Mouse (Mus musculus) lung, postnatal 14 days (tissue): Measurements from ENCODE around the gene Cisd1.
A peak's percentile ranks its signal among the peaks of the same experiment; 100 is the strongest.

Experiments
- DNase-seq: peaks from one replicate; pipeline ENCODE4 v3.0.0; 2021

Gene Cisd1

GRCm38 (mm10) chr10:71348637-71349280 lies 4.0 kb upstream of the Cisd1 start:
- DNase-seq: peak; percentile 18

DNA sequence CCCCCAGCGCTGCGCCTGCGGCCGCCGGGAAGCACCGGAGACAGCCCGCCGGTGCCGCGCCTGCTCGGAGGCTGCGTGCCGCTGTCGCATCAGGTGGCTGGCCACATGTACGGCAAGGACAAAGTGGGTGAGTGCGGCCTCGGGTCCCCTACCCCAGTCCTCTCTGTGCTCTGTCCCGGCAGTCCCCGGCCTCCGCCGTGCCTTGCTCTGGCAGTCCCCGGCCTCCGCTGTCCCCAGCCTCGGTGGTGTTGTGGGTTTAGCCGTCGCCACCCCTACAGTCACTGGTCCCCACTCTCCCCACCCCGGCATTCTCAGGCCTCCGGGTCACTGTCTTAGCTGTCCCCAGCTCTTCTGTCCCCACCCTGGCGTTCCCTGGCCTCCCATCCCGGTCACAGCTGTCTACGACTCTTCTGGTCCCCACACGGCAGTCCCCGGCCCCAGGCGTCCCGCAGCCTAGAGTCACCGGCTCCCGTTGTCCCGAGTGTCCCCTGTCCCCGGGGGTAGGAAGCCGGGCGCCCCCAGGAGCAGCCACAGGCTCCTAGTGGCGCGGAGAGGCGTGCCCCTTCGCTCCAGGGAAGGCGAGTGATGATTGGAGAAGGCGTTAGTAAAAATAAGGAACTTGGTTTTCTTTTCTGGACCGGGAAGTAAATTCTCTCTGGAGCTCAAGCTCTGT lies 3.3 kb upstream of the Cisd1 start:
- DNase-seq: peak; percentile 51

- DNase-seq: peak; percentile 100
Observed at GRCm38 (mm10) chr10:71347509-71347949, 2.8 kb upstream of the Cisd1 start, which contains the start of gene Ipmk. TSS of gene Ipmk (plus strand) at chr10:71347763.

DNA sequence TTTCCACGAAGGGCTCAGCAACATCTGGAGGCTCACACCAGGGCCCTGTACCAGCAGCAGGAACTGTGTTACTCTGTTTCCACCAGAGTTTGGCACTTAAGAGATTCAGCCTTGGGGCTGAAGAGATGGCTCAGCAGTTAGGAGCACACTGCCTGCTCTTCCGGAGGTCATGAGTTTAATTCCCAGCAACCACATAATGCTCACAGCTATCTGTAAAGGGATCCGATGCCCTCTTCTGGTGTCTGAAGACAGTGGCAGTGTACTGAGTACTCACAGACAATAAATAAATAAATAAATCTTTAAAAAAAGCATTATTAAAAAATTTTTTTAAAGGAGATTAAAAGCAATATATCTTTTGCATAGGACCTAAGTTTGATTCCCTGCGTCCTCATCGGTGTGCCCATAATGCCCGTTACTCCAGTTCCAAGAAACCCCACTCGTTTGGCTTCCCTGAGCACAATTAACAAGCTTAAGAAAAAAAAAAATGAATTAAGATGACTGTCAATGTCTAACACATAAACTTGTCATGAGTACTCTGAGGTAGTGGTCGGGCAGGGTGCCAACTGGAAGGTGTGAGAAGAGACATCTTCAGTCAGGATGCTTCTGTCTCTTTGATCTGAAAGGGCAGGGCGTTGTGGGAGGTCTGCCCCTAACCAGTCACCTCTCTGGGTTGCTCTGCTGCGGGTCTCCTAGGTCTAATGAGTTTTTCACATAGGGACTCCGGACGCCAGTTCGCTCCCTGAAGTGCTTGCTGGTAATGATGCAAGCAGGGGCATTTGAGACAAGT lies 2.2 kb upstream of the Cisd1 start:
- no peak for DNase-seq

DNA sequence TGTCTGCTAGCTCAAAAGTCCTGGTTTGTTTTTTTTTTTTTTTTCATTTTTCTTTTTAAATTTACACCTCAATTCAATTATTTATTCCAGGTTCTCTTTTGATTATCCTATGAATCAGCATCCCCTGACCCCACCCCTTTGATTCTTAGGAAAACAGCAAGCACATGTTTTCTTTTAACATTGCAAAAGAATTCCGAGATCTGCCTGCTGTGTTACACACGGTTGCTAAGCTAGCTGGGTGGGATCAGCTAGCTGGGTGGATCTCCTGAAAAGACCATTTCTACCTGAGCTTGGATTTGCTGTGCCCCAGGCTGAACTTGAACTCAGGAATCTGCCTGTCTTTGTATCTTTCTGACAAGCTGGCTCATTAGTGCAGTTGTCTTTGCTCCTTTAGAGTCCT lies 1.4 kb upstream of the Cisd1 start:
- DNase-seq: no peak

DNA sequence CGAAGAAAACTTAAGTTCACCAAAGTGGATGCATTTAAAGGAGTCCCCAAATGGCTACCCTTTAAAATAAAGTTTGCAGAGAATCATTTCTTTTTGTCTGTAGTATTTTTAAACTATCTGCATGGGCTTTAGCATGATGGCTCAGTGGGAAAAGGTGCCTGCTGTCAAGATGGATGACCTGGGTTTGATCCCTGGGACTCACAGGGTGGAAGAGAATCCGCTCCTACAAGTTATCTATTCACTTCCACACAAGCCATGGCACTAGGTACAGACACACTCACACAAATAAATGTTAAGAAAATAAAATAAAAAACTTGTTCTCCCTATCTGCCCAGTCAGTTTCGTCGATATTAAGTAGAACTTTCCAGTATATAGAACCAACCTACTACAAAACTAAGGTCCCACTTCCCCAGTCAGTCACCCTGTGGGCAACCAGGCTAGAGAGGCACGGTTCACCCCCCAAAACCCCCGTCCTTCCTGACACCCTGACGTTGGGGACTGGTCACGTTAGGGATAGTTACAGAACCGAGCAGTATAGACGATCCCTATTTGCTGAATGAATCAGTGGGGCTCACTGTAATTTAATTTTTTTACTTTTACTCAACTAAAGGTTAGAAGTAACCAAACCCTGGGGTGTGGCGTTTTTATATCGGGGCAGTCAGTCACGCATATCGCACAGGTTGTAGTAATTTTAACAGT lies 1.0 kb downstream of the Cisd1 start:
- no peak for DNase-seq

- no peak for DNase-seq
Observed at GRCm38 (mm10) chr10:71343130-71343529, 1.6 kb downstream of the Cisd1 start.

- DNase-seq: no peak
Observed at GRCm38 (mm10) chr10:71342030-71342805, 2.5 kb downstream of the Cisd1 start.

GRCm38 (mm10) chr10:71341290-71341689 lies 3.5 kb downstream of the Cisd1 start:
- no peak for DNase-seq

GRCm38 (mm10) chr10:71340195-71340594 lies 4.6 kb downstream of the Cisd1 start:
- DNase-seq: no peak

DNA sequence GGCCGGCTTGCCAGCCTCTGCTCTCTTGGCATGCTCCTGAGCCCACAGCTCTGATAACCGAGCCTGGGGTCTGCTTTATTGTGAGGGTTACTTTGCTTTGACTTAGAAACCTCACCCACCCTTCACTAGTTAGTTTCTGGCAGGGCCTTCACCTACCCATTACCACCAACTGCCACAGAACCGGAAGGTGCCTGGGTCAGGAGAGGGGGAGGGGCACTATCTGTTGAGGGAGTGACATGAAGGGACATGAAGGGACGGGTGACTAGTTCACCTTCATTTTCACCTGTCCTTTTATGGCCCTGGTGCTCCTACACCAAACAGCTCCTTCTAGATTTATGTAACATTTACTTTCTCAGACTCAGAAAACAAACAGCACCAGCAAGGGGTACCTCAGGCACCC lies 5.3 kb downstream of the Cisd1 start:
- no peak for DNase-seq

- DNase-seq: no peak
Observed at GRCm38 (mm10) chr10:71338156-71338905, 6.4 kb downstream of the Cisd1 start.

DNA sequence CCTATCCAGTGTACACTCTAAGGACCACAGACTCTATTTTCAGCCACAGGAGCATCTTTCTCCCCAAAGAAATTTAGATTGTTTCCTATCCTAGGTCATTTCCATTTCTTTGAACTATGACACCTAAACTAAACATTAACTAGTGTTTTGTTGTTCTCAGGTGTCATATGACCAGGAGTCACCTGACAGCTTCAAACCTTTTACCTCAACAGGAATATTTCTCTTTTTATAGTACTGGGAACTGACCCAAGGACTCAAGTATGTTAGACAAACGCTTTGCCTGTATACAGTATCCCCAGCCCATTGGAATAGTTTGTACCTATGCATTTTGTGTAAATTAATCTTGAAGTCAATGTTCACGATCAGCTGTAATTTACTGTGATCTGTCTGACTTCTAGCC lies 7.0 kb downstream of the Cisd1 start:
- no peak for DNase-seq

DNA sequence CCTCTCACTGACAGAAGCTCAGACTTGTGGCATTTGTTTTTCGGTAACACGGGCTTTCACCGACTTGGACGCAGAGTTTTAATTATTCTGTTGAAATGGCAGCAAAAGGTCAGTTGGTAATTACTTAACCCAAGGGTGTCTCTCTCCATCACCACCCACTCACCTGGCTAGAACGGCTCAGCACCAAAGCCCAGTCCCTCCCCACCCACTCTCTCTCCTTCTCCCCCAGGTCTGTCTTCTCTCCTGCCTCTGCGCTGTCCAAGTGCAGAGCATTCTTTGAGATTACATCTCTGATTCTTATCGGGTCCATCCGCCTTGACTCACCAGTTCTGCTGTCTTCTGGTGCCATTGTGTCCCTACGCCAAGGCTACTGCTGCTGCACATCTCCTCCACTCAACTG lies 11.9 kb downstream of the Cisd1 start:
- no peak for DNase-seq

- DNase-seq: no peak
Observed at GRCm38 (mm10) chr10:71332376-71332775, 12.4 kb downstream of the Cisd1 start.

- no peak for DNase-seq
Observed at GRCm38 (mm10) chr10:71331908-71332307, 12.8 kb downstream of the Cisd1 start.

DNA sequence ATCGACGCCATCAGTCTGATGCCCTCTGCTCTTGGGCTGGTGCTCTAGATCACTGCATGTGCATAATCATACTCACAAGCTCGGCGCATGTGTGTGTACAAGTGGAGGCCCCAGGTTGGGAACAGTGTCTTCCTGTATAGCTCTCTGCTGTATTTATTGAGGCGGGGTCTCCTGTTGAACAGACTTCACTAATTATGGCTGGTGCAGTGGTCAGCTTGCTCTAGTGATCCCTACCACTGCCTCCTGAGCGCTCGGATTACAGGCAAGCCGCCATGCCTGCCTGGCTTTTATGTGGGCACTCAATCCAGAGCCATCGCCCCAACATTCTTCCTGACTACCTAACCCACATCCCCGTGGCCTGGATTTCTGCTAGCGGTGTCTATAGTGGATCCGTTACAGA lies 14.7 kb downstream of the Cisd1 start:
- no peak for DNase-seq

- DNase-seq: no peak
Observed at GRCm38 (mm10) chr10:71329295-71329694, 15.5 kb downstream of the Cisd1 start.

GRCm38 (mm10) chr10:71328870-71329269 lies 15.9 kb downstream of the Cisd1 start:
- DNase-seq: no peak

- no peak for DNase-seq
Observed at GRCm38 (mm10) chr10:71328382-71328781, 16.4 kb downstream of the Cisd1 start.

DNA sequence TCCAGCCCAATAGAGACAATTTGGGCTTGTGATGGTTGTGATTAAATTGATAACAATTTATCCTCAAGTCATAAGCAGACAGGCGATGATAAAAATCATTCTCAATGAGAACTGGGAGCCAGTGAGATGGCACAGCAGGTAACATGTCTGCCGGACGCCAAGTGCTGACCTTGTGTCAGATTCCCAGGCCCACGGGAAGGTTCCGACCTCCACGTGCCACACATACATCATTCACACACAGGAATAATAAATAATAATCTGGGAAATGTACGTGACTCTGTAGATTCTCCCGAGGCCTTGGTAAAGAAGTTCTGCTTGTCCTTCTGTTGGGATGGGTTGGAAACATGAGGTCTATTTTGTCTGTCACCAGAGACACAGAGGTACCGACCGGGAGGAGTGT lies 17.4 kb downstream of the Cisd1 start:
- DNase-seq: no peak

- peak; percentile 77 for DNase-seq
Observed at GRCm38 (mm10) chr10:71326789-71327188, 18.0 kb downstream of the Cisd1 start.
